Mouse (Mus musculus) heart, postnatal 0 days (tissue): Measurements from ENCODE around the gene Chchd4.
"Not testable (repeated sequence)": the region's sequence is repeated elsewhere in the genome, so short reads cannot be mapped to it uniquely, and the experiment has no call there.

Experiments
- CTCF ChIP-seq: IDR thresholded peaks from 2 replicates; pipeline ENCODE4 v1.5.1; 2016; ENCODE audit warnings: antibody characterized with exemption, control low read depth, low read depth
- EP300 ChIP-seq: IDR thresholded peaks from 2 replicates; pipeline ENCODE4 v1.6.1; 2016; ENCODE audit warnings: antibody characterized with exemption, low read depth

DNA sequence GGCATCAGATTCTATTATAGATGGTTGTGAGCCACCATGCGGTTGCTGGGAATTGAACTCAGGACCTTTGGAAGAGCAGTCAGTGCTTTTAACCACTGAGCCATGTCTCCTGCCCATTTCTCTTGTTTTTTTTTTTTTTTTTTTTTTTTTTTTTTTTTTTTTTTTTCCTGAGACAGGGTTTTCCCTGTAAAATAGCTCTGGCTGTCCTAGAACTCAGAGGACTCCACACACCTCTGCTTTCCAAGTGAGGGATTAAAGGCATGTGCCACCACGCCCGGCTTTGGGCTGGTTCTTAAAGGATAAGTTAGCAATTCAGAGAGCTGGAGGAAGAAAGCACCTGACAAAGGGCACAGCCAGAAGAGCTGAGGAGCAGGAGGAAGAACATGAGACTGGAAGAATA lies 1.9 kb downstream of the Chchd4 start:
- TF ChIP-seq CTCF, EP300: not testable (repeated sequence)
